Mouse (Mus musculus) Patski (cell line): Measurements from ENCODE around the gene Hfe. TPM values are rescaled to one million over a fixed set of nuclear protein-coding genes. Genes with fewer than 3 reads are reported as not detected.
"Not testable (repeated sequence)": the region's sequence is repeated elsewhere in the genome, so short reads cannot be mapped to it uniquely, and the experiment has no call there.

Experiments
- ATAC-seq: fragments of 100-300 bp; one replicate; pipeline ENCODE4 v1.8.0; 2021
- CTCF ChIA-PET: fragments of 350-600 bp; sonication (Branson Sonifier 250); formaldehyde crosslinking; loops from one replicate; lab custom pipeline; 2022; ENCODE audit warnings: inconsistent platforms; lab: Charles Lee
- POLR2A ChIA-PET: fragments of 350-600 bp; sonication (Branson Sonifier 250); formaldehyde crosslinking; loops from one replicate; lab custom pipeline; 2022; ENCODE audit warnings: antibody characterized with exemption, inconsistent platforms; lab: Charles Lee
- DNase-seq: peaks from one replicate; pipeline ENCODE4 v3.0.0-alpha.2; 2011; ENCODE audit warnings: low read depth, low spot score
- H3K27me3 ChIP-seq: fragments of 371-371 bp; one replicate; pipeline ENCODE4 v1.5.1; 2021
- CTCF ChIP-seq: fragments of 100-300 bp; IDR thresholded peaks from one replicate; pipeline ENCODE4 v1.5.1; 2021
- in situ Hi-C: fragments of 300-500 bp; cut with MboI; formaldehyde crosslinking; loops from 3 replicates; pipeline ENCODE4 v1.11.1; 2018; ENCODE audit warnings: low pct_unique_long_range_greater_than_20kb, mixed read lengths
- polyA plus RNA-seq: library from polyadenylated mRNA; unstranded; gene quantifications from one replicate; pipeline ENCODE4 v1.2.3, GENCODE M21; 2021

Hfe gene
- polyA plus RNA-seq, 1 experiment from 2014 or later, result 5.8 TPM

DNA sequence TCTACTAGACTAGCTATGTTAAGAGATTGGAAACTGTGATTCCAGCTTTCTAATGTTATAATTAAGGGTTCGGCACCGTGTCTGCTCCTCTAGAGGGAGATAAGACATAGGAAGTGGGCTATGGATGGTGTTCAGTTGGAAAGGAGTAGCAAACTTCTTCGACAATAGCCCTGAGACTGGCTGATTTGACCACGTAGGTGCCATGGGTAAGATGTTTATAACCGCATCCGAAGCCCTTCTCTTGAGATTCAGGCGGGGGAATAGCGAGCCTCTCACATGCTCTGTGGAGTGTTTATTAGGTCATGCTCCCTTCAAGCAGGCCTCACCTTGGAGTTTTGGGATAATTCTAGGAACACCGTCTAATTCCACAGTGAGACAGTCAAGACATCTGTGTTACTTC is 15.7 kb downstream of the Hfe start:
- DNase-seq, result no peak
- in situ Hi-C loops, result loop anchor here (10.0 kb wide), 2 partner anchors 130 to 1660 kb away; partner anchors contain the start of genes Hist1h2ah, Hist1h2bk and Hist1h3e
- ATAC-seq, result no peak
- no peak for TF ChIP-seq CTCF
- ChIA-PET CTCF (interaction anchor here (1.7 kb wide), 1 partner anchor 62 kb away, joined by 4 read pairs; no protein-coding TSS in a partner anchor), POLR2A (interaction anchor here (1.1 kb wide), 1 partner anchor 10 kb away, joined by 3 read pairs; no protein-coding TSS in a partner anchor)
- no peaks in the 10 kb centered on the region for H3K27me3 ChIP-seq

DNA sequence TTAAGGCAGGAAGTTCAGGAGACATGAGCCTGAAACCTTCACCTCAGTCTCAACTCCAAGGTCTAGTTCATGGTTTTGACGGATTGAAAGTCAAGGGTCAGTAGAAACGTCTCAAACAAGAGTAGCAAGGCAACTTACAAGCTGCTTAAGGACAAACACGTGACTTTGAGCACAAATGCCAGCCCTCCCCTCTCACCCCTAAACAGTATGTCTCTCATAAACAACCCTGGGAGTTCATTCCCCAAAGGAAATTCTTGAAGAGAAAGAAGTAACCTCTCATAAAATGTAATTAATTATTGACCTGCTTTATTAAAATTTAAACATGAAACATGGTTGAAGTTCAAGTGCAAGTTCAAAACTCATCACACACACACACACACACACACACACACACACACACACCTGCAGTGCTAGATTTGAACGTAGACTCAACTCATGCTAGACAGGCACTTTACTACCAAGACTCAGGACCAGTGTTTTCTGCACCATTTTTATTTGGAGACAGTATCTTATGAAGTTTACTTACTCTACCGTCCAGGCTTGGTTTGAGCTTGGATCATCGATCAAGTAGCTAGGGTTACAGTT is 16.7 kb downstream of the Hfe start:
- no peak for TF ChIP-seq CTCF
- no peak for DNase-seq
- ChIA-PET POLR2A (interaction anchor here (1.1 kb wide), 1 partner anchor 9 kb away, joined by 3 read pairs; no protein-coding TSS in a partner anchor), CTCF (interaction anchor here (1.7 kb wide), 1 partner anchor 61 kb away, joined by 4 read pairs; no protein-coding TSS in a partner anchor)
- H3K27me3 ChIP-seq, result no peaks in the 10 kb centered on the region
- in situ Hi-C loops, result loop anchor here (10.0 kb wide), 2 partner anchors 129 to 1659 kb away; partner anchors contain the start of genes Hist1h2ah, Hist1h2bk and Hist1h3e
- ATAC-seq, result no peak

DNA sequence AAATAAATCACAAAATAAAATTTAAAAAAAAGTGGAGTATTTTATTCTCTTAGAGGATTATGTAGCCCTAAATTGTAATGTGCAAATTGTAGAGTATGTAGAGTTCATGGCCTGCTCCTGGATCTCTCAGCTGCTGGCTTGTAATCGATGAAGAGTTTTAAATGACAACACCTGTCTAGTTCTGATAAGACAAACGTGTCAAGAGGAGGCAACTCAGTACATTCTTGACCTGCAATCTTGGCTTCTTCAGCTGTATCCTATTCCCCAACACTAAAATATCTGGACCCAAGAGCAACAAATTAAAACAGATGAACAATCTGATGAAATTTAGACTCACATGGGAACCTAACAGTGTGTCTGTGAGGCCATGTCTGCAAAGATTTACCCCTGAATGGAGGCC is 21.2 kb downstream of the Hfe start:
- POLR2A ChIA-PET, result interaction anchor here (0.6 kb wide), 2 partner anchors 8 to 41 kb away, joined by 3 read pairs; partner anchors contain the start of gene Hist1h4c
- CTCF ChIA-PET, result interaction anchor here (2.7 kb wide), 1 partner anchor 8 kb away, joined by 11 read pairs; no protein-coding TSS in a partner anchor
- H3K27me3 ChIP-seq, result no peaks in the 10 kb centered on the region
- TF ChIP-seq CTCF, result no peak
- in situ Hi-C loops, result loop anchor here (10.0 kb wide), 1 partner anchor 55 kb away; no protein-coding TSS in a partner anchor
- no peak for ATAC-seq
- DNase-seq, result no peak

DNA sequence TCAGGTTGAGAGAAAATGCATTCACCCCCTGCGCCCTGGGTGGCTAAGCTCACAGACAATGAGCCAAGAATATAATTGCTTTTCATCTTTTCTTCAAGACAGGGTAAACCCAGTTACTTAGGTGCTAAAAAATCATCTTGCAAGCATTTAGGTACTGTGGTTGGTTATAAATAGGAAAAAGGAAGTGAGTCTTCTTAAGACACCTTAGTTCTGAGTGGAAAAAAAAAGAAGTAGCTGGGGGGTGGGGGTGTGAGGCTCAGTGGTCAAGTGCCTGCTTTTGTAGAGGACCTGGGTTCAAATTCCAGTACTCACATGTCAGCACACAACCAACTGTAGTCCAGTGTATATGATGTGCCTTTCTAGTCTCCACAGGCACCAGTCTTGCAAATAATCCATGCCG is 21.7 kb downstream of the Hfe start:
- ATAC-seq, result no peak
- CTCF ChIA-PET, result interaction anchor here (0.8 to 2.7 kb wide), 2 partner anchors 8 to 56 kb away, joined by 3 to 11 read pairs; no protein-coding TSS in a partner anchor
- no peak for DNase-seq
- in situ Hi-C loops, result loop anchor here (10.0 kb wide), 1 partner anchor 54 kb away; no protein-coding TSS in a partner anchor
- TF ChIP-seq CTCF, result no peak
- H3K27me3 ChIP-seq, result no peaks in the 10 kb centered on the region
- POLR2A ChIA-PET, result interaction anchor here (1.0 kb wide), 1 partner anchor 8 kb away, joined by 4 read pairs; no protein-coding TSS in a partner anchor

DNA sequence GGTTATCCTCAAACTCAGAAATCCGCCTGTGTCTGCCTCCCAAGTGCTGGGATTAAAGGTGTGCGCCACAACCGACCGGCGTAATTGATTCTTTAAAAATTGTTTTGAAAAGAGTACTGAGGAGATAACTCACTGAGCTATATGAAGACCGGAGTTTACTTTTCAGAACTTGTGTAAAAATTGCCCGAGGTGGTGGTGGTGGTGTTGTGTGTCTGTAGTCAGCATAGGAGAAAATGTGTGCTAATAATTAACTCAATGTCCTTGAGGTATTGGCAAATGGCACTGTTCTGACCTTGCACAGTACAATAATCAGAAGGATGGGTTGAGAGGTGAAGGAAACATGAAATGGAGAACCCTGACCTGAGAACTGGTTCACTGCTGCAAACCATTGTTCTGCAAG is 22.7 kb downstream of the Hfe start:
- CTCF ChIA-PET, result interaction anchor here (2.7 kb wide), 1 partner anchor 9 kb away, joined by 11 read pairs; no protein-coding TSS in a partner anchor
- ATAC-seq (no peak), DNase-seq (no peak)
- TF ChIP-seq CTCF, result no peak
- in situ Hi-C loops, result loop anchor here (10.0 kb wide), 1 partner anchor 53 kb away; no protein-coding TSS in a partner anchor
- POLR2A ChIA-PET, result no interaction called here
- no peaks in the 10 kb centered on the region for H3K27me3 ChIP-seq

DNA sequence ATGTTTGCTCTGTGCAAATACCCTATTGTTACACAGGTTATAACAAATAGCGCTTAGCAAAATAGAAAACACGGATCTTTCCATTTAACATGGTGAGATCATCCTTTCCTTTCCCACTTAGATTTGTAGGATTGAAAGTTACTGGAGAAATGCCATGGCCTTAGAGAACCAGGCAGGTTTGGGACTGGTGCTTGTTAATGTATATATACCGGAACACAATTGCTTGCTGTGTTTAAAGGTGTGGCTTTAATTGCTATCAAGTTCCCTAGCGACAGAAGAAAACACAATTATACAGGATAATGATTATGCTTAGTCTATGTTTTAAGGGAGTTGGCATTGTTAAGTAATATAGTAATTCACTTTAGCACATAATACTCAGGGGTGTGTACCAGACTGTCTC is 23.5 kb downstream of the Hfe start:
- ATAC-seq (no peak), DNase-seq (no peak)
- in situ Hi-C loops, result loop anchor here (10.0 kb wide), 1 partner anchor 52 kb away; no protein-coding TSS in a partner anchor
- POLR2A ChIA-PET, result no interaction called here
- H3K27me3 ChIP-seq, result no peaks in the 10 kb centered on the region
- CTCF ChIA-PET, result interaction anchor here (2.7 kb wide), 1 partner anchor 10 kb away, joined by 11 read pairs; no protein-coding TSS in a partner anchor
- no peak for TF ChIP-seq CTCF

DNA sequence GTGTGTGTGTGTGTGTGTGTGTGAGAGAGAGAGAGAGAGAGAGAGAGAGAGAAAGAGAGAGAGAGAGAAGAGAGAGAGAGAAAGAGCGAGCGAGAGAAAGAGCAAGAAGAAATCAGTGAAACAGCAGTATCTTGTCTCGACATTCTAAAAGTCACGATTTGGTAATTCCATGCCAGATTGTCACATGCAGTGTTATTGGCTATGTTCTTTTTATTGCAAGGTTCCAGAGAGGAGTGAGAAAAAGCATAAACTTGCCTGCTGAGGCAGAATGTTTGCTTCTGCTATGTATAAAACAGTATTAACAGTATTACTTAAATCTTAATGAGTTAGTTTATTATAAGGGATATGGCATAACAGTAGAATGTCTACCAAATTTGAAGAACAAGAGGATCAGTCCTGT is 24.7 kb downstream of the Hfe start:
- CTCF ChIA-PET, result interaction anchor here (1.0 to 2.3 kb wide), 3 partner anchors 12 to 55 kb away, joined by 3 to 6 read pairs (median 5); partner anchors contain the start of gene Hist1h4c
- TF ChIP-seq CTCF, result no peak
- no peaks in the 10 kb centered on the region for H3K27me3 ChIP-seq
- ATAC-seq, result no peak
- in situ Hi-C loops, result loop anchor here (10.0 kb wide), 1 partner anchor 51 kb away; no protein-coding TSS in a partner anchor
- POLR2A ChIA-PET, result interaction anchor here (1.1 to 2.3 kb wide), 3 partner anchors 8 to 63 kb away, joined by 3 to 14 read pairs (median 5); partner anchors contain the start of genes Hist1h1e and Hist1h4c
- no peak for DNase-seq

DNA sequence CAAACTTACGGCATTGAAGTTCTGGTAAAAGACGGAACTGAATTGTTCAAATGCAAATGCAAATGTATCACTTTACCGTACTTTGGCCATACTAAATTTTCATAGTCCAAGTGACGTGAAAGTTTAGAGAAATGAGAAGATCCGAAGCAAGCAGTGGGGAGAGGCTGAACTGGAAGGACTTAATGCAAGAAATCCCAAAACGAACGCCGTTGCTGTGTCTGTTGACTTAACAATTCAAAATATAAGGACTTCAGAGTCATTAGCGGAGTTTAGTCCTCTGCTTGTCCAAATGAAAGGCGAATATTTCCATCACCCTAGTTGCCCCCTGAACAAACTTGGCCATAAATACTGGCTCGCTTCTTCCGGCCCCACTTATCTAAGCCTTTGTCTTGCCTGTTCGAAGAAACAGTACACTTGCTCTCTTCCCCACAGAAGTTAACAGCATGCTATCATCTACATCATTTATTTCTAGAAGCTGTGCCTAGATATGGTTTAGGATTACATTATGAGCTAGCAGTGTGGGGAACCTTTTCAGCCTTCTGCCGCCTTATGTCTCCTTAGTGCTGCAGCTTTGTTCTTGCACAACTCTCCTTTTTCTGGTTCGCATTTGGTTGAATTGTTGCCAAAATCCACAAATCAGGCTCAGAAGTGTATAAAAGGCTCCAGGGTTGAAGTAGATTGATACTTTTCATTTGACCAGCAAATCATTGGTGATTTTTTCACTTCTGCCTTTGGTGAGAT is 25.4 kb downstream of the Hfe start:
- no peak for DNase-seq
- ChIA-PET POLR2A (interaction anchor here (0.6 to 2.4 kb wide), 6 partner anchors 9 to 136 kb away, joined by 3 to 14 read pairs (median 6); partner anchors contain the start of genes Hist1h1e and Hist1h4c), CTCF (interaction anchor here (1.0 to 2.3 kb wide), 3 partner anchors 12 to 55 kb away, joined by 3 to 10 read pairs (median 6); no protein-coding TSS in a partner anchor)
- no peak for TF ChIP-seq CTCF
- no peak for ATAC-seq
- in situ Hi-C loops, result loop anchor here (10.0 kb wide), 1 partner anchor 50 kb away; no protein-coding TSS in a partner anchor
- H3K27me3 ChIP-seq, result no peaks in the 10 kb centered on the region

DNA sequence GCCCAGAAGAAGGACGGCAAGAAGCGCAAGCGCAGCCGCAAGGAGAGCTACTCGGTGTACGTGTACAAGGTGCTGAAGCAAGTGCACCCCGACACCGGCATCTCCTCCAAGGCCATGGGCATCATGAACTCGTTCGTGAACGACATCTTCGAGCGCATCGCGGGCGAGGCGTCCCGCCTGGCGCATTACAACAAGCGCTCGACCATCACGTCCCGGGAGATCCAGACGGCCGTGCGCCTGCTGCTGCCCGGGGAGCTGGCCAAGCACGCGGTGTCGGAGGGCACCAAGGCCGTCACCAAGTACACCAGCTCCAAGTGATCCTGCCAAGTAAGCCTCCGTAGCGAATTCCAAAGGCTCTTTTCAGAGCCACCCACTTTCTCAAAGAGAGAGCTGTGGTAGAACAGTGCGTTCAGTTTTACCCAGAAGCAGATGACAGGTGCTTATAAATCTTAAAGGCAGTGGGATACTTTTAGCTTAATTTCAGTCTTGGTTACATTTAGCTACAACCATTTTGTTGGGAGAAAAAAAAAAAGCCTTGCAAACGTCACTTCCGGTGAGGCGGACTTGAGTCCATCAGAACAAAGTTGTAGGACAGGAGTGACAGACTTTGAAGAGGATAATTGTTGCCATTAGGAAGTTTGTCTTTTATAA is 26.2 kb downstream of the Hfe start:
- ATAC-seq, result peak; percentile 26
- ChIA-PET CTCF (interaction anchor here (1.2 to 2.3 kb wide), 6 partner anchors 12 to 1640 kb away, joined by 3 to 10 read pairs (median 5); no protein-coding TSS in a partner anchor), POLR2A (interaction anchor here (0.6 to 2.4 kb wide), 10 partner anchors 13 to 135 kb away, joined by 3 to 14 read pairs (median 4); partner anchors contain the start of genes Hist1h1e and Hist1h4c)
- in situ Hi-C loops, result loop anchor here (5.0 to 10.0 kb wide), 2 partner anchors 50 to 97 kb away; no protein-coding TSS in a partner anchor
- not testable (repeated sequence) for H3K27me3 ChIP-seq, DNase-seq
